Mouse (Mus musculus): ENCODE data around the gene Zfp97. TPM values are rescaled to one million over a fixed set of nuclear protein-coding genes. Genes with fewer than 3 reads are reported as not detected.

The Zfp97 gene
- 0.12 and 0.23 TPM in 2 replicates for polyA plus RNA-seq (2012; rRNA removed)

DNA sequence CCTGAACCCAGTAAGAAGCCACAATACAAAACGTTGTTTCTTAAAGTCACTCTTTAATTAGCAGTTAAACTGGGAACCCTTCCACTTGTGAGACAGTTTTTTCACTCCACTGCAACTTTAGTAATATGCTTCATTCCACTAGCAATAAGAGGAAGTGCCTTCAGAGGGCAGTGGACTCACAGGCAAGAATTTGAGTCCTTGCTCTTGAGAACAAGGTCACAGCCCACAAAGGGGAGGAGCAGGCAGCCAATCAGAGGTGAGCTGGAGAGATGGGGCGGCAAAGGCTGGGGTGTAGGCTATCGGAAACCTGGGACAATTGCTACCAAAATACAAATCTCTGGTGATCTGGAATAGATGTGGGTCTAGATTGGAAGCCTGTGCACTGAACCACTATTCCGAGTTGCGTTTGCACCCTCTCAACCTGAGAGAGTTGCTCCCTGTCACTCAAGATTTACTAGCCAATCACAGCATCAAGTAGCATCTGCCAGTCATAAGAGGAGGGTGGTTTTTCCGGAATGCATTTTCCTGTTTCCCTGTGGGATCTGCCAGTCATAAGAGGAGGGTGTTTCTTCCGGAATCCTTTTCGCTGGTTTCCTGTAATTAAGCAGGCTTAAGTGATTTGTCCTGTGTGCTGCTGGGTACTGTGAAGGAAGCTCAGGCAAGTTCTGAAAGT lies at the start of gene Zfp97:
Gene Zfp97 (plus strand): TSS at position 586 of the 673 bp plus-strand sequence.

Other genes starting within 250 kb of the Zfp97 start
- 0.14 and 0.21 TPM in 2 replicates for gene Zfp960, start 57.3 kb upstream of the Zfp97 start, polyA plus RNA-seq (2012; rRNA removed)